Mouse (Mus musculus) megakaryocyte, adult 5-6 weeks (primary cell): ENCODE data around the gene Abl2. TPM values are rescaled to one million over a fixed set of nuclear protein-coding genes. Genes with fewer than 3 reads are reported as not detected.

Experiments used
- ATAC-seq: 2 replicates; pipeline ENCODE4 v1.8.0; 2016; ENCODE audit warnings: mild to moderate bottlenecking, inconsistent platforms; ENCODE audit not compliant: poor library complexity, severe bottlenecking
- total RNA-seq, 2 experiments: library from RNA; stranded (forward) in 1 of 2; stranded (reverse) in 1 of 2; fragments of 153-499, 151-499 nt in 1 of 2; fragments of 221-1000, 200-1000 nt in 1 of 2; gene quantifications; 2 replicates each; pipeline versions ENCODE4 v1.2.3 to v1.2.4; 2015 to 2017

The Abl2 gene
- total RNA-seq, 2 experiments from 2014 or later, result 4.2 to 8.0 TPM

DNA sequence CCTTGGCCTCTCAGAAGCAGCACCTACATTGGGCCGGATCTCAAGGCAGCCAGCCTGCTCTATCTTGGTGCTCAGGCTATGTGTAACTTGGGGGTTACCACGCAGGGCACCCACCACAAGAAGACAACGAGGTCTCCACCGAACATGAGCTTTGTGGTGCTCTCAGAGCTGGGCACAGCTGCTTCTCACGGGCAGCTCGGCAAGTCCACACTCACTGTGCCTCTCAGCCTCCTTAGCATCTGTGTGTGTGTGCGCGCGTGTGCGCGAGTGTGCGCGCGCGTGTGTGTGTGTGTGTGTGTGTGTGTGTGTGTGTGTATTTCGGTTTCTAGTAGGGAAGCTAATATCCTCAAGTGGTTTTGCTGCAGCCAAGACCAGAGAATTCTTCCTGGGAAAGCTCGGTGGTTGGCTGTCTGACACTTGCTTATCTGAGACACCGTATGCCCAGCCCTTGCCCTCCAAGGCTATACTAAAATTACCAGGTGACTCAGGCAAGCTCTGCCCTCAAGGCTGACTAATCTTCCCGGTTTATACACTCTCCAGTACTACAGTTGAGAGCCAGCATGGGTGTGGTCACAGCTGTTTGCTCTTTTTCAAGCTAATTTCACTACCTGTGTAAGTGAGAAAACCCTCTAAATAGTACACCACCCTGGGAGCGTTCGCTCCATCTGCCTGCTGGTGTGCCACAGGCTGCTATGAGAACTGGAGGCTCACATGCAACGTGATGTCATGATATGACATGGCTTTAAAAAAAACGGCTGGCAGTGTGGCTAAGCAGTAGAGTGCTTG is 108.7 kb downstream of the Abl2 start:
- 0 out of 2 replicates have a peak, but pooled peaks have one; percentile 8 for ATAC-seq

DNA sequence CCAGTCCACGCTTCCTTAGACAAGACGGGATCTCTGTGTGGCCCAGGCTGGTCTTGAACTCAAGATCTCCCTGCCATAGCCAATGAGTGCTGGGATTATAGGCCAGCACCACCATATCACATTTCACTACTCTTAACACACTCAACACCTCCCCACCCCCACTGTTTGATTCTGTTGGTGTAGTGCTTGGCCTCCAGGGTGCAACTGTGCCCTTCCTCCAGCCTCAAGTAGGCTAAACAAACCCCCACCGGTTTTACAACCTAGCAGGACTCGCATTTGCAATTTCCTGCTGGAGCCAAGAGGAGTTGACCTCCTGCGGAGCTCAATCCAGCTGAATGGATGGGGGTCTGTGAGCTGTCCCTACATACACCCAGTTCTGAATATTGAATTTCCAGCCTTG is 110.0 kb downstream of the Abl2 start:
- no peak for ATAC-seq

DNA sequence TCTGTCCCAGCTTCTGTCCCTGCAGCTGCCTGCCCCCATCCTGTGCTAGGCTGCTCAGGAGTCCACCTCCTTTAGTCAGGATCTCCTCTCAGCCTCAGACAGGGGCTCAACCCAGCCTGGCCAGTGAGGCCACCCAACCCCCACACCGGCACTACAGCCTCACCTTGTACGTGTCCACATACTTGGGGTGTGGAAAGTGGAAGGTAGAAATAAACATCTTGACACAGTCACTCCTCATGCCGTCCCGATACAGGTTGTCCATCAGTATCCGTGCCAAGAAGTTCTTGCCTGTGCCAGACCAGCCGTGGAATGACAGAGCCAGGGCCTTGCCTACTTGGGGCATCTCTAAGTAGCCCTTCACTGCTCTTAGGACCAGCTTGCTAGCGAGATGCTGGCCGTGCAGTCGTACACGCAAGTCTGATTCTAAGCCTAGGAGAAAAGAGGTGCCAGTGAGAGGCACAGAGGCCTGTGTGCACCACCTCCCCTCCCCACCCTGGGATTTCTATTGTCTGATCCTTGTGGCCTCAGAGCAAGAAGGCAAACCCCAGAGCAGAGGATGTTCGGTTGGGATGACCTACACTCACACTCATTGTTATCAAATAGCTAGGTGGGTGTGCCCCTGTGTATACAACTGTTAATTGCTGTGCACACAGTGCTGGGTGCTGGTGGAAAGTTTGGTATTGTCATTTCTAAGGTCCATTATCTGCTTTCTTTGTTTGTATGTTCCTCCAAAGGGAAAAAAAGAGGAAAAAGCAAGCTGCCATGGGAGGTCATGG is 110.8 kb downstream of the Abl2 start:
- no peak for ATAC-seq

DNA sequence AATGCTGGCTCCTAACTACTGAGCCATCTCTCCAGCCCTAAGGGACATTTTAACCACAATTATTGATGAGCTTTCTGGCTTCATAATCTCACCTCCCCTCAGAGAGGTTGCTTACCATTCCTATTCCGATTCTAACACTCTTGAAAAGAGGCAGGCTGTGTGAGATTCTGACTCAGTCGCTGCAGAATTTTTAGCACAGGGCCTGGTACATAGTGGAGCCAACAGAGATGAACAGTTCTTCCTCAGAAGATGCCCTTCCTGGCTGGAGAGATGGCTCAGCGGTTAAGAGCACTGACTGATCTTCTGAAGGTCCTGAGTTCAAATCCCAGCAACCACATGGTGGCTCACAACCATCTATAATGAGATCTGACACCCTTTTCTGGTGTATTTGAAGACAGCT is 113.3 kb downstream of the Abl2 start:
- ATAC-seq, result no peak

DNA sequence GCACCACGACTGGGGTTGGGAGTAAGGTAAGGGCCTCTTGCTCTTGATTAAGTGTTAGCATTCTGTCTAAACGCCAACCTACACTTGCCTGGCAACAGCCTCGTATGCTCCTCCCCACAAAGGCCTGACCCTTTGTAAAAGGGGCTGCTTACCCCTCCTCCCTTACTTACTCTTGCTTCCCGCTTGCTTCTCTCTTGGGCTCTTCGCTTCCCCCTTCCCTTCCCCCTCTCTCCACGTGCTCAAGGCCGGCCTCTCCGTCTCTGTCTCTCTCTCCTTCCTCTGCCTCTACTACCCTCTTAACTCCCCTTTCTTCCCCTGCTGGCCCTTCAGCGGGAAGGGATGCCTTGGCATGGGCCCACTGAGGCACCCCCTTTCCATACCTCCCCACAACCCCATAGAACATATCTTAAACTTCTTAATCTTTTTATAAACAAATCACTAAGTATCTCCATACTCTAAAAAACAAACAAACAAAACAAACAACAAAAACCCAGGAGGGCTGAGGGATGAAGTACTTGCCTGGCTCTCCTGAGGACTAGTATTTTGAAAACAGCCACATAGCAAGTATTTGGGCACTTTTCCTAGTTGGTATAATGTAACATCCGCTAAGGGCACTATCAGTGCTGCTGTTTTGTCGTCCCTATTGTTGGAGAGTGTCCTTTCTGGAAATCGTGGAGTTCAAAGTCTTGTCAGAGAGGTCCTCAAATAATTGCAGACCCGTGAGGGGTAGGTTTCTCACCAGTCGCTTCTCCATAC is 114.3 kb downstream of the Abl2 start:
- ATAC-seq, result no peak

DNA sequence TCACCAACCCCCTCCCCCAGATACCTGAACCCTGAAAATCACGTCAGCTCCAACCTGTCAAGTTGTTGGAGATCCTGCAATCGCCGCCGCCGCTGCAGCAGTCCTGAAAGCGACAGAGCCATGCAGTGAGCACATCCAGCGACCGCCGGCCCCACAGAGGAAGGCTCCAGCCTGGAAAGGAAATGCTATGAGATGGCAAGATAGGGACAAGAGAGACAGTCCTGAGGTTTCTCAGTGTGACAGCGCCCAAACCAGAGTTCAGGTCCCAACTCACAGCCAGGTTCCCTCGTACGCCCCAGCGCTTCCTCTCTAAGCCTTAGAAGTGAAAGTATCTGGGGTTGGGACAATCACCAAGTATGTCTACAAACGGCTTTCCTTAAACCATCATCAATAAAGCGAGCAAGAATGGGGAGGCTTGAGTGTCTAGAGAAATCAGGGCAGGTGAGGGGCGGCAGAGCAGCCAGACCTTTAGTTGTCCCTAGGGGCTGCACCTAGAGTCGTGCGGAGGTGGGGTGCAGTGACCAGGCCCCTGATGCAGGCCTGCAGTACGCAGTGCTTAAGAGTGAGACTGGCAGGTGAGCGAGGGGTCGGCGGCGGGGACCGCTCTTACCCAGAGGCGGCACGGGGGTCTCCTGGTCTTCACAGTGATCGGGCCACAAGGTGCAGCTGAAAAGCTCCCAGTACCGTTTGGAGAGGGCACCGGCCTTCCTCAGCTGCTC is 115.0 kb downstream of the Abl2 start:
- peak; percentile 49 for ATAC-seq

DNA sequence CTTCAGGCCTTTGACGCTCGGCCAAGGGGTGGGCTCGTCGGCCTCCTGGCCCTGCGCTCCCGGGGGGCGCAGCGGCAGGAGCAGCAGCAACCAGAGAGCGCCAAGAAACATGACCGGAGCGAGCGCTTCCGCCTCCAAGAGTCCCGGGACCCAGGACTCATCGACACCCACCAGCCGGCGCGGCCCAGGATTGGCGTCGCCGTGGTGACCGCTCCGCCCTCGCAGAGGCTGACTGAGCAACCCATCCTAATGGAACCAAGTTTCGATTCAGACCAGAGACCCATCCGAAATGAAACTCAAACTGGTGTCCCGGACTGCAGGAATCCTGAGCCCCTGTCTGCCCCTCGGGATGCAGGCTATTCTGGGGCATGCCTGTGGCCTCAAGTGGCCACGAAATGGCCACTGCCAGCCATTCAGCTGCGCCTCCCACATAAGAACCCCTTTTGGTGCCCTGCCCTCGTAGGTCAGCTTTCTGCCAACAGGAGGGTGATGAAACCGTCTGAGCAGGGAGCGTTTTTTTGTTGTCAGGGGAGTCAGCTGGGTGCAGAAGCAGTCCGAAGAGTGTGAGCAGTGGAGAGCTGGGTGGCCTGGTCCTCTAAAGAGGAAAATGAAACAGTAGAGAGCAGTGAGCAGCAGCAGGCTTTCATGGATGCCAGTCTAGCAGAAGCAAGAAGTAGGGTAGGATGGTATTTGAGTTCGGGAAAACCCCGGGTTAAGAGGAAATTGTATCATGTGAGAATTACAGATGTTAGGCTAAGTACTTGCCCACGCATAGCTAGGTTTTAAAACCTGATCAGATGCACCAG is 115.8 kb downstream of the Abl2 start, which contains the start of gene Tor3a:
Tor3a (minus strand) TSS at position 162 of the 806 bp plus-strand sequence.
- peak; percentile 76 for ATAC-seq

DNA sequence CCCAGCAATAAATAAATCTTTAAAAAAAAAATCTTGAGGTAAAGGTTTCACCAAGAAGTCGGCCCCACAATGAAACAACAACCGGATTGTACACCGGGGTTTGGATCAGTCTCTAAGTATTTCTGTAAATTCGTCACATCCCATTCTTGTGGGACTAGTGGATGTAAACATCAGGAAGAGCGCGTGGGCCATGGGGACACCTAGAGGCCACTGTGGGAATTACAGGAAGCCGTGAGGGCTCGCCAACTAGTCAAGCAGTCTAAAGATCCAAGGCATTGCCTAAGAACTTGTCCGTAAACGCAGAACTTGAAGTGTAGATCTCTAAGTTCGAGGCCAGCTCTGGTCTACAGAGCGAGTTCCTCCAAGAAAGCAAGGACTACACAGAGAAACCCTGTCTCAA is 117.6 kb downstream of the Abl2 start:
- ATAC-seq, result peak; percentile 48

DNA sequence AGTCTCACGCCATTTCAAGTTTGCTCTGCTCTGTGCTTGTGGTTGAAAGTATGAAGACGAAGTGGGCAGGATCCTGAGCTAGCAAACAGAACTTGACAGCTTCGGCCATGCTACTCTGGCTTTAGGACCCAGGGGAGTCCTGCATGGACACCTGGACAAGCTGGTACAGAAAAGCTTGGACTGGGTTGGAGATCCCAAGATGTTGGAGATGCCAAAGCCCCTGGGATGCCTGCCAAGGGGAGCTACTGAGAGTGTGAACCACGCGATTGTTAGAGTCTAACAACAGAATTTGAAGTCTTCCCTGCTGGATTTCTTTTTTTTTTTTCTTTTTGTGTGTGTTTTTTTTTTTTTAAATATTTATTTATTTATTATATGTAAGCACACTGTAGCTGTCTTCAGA is 118.0 kb downstream of the Abl2 start:
- no peak for ATAC-seq

DNA sequence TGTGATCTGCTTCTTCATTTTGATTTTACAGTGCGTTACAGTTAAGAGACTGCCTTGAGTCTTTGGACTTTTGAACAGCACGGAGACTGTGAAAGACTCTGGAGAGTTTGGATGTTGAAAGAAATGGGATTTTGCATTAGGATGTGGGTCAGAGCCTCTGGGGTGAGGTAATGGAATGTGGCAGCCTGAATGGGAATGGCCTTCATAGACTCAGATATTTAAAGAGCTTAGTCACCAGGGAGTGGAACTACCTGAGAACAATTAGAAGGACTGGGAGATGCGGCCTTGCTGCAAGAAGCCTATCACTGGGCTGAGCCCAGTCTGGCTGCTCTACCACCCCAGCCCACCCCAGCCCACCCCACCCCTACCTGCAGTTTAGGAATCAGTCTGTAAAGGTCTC is 118.6 kb downstream of the Abl2 start:
- ATAC-seq, result no peak

DNA sequence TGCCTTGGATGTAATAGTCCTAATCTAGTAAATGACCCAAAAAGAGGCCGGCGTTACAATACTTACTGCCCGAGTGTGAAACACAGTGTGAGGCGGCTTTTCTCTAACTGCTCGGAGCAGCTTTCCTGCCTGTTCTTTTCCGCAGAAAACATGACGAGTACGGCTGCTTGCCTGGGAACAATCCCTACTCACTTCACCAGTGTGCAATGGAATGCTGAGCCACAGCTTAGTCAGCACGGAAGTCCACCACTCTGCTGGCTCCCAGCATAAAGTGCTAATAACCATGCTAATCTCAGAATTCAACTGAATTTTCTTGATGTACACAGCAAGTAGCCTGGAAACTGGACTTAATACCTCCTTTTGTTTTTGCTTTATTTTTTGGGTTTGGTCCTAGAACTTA is 121.0 kb downstream of the Abl2 start:
- ATAC-seq, result no peak

DNA sequence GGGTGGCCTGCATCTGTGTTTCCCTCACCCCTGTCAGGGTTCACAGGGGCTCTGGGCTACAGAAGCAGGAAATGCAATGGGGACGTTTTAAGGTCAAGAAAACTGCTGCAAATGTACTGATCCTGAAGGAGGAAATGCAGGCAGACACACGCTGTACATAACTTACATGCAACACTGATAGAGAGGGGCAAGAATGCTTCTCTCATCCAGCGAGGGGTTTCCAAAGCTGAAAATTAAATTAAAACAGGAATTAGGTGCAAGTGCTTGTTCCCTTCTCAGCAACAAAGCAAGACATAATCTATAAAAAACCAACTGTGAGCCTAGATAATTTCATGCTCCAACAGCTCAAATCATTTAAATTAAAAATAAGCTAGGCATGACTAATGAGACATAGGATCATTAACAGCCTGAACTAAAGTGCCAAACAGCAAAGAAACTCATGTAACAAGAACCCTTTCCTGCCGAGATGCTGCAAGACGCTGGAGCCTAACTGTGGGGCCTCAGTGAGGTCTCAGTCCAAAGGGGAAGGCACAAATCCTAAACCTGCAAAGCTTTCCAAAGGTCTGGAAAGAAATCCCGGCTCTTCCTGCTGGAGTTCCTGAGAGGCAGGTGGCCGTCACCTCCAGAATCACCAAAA is 127.6 kb downstream of the Abl2 start:
- ATAC-seq, result no peak

Other genes with a start within 250 kb of the Abl2 start
- gene Nphs2, start 248.1 kb upstream of the Abl2 start, total RNA-seq (2015), result not detected in 2 replicates
- gene Nphs2, start 248.1 kb upstream of the Abl2 start, total RNA-seq (2017), result not detected in 2 replicates
- gene Gm2000, start 192.7 kb upstream of the Abl2 start, total RNA-seq (2015), result 878 and 965 TPM in 2 replicates
- 1,434 and 1,885 TPM in 2 replicates for gene Gm2000, start 192.7 kb upstream of the Abl2 start, total RNA-seq (2017)
- 2.2 TPM in 1 of 2 replicates, not detected in the other for gene Axdnd1, start 137.6 kb upstream of the Abl2 start, total RNA-seq (2015)
- gene Axdnd1, start 137.6 kb upstream of the Abl2 start, total RNA-seq (2017), result 0.92 and 1.8 TPM in 2 replicates
- gene Soat1, start 84.5 kb upstream of the Abl2 start, total RNA-seq (2015), result 223 and 228 TPM in 2 replicates
- 341 and 376 TPM in 2 replicates for gene Soat1, start 84.5 kb upstream of the Abl2 start, total RNA-seq (2017)
- gene Gm10031, start 34.8 kb upstream of the Abl2 start, total RNA-seq (2015), result 3.8 and 7.0 TPM in 2 replicates
- gene Gm10031, start 34.8 kb upstream of the Abl2 start, total RNA-seq (2017), result 12.0 and 19.4 TPM in 2 replicates
- gene Tor3a, start 115.6 kb downstream of the Abl2 start, total RNA-seq (2015), result 18.4 and 25.5 TPM in 2 replicates
- 27.2 and 39.1 TPM in 2 replicates for gene Tor3a, start 115.6 kb downstream of the Abl2 start, total RNA-seq (2017)
- 14.7 and 15.7 TPM in 2 replicates for gene Fam20b, start 160.3 kb downstream of the Abl2 start, total RNA-seq (2015)
- 37.9 and 41.6 TPM in 2 replicates for gene Fam20b, start 160.3 kb downstream of the Abl2 start, total RNA-seq (2017)